Mouse (Mus musculus): ENCODE measurements around the gene Ppp6r3. TPM values are rescaled to one million over a fixed set of nuclear protein-coding genes. Genes with fewer than 3 reads are reported as not detected.

Ppp6r3 gene
- polyA plus RNA-seq, 1 experiment from 2014 or later: 65.1 TPM

- Histone ChIP-seq H3K27me3 (no peaks in the 10 kb centered on the region), H3K4me1 (no peaks in the 10 kb centered on the region), H3K9ac (no peak overlapping the region), H3K9me3 (no peaks in the 10 kb centered on the region), H3K4me2 (replicated peaks) (no peak overlapping the region), H3K4me3 (no peak overlapping the region), H3K36me3 (no peaks in the 10 kb centered on the region), H3K27ac (no peak overlapping the region)
- ATAC-seq (ENCODE audit: low FRiP score, low read depth): no peak
- 63% methylated on average over 6 of the region's 6 CpGs for WGBS
Measured at GRCm38 (mm10) chr19:3422488-3422887, 153.1 kb downstream of the Ppp6r3 start.

- Histone ChIP-seq H3K27ac (no peak overlapping the region), H3K4me3 (no peak overlapping the region), H3K4me1 (peaks cover 4% of the 10 kb centered on the region), H3K9me3 (no peaks in the 10 kb centered on the region), H3K4me2 (replicated peaks) (no peak overlapping the region), H3K36me3 (no peaks in the 10 kb centered on the region), H3K9ac (no peak overlapping the region), H3K27me3 (peaks cover 25% of the 10 kb centered on the region)
- WGBS: 57% methylated on average over 5 of the region's 5 CpGs
- no peak for ATAC-seq (ENCODE audit: low FRiP score, low read depth)
Measured at GRCm38 (mm10) chr19:3419251-3419650, 156.3 kb downstream of the Ppp6r3 start.

GRCm38 (mm10) chr19:3414268-3414733, 161.2 kb downstream of the Ppp6r3 start, which contains the start of gene Gal:
Gene Gal (minus strand): TSS chr19:3414544.
- Histone ChIP-seq H3K9ac (peak within 1 kb of the TSS; percentile 59), H3K36me3 (no peaks in the 10 kb centered on the region), H3K4me3 (peak within 1 kb of the TSS; percentile 39), H3K27me3 (peaks cover 56% of the 10 kb centered on the region), H3K27ac (no peak within 1 kb of the TSS), H3K4me2 (replicated peaks) (peak within 1 kb of the TSS; percentile 71), H3K9me3 (no peaks in the 10 kb centered on the region), H3K4me1 (peaks cover 8% of the 10 kb centered on the region)
- 1% methylated on average over 37 of the region's 37 CpGs for WGBS
- no peak; the same call in 1 of the 2 replicates for ATAC-seq (ENCODE audit: low FRiP score, low read depth)

GRCm38 (mm10) chr19:3405531-3406281, 169.8 kb downstream of the Ppp6r3 start:
- H3K27ac ChIP-seq: no peak overlapping the region
- ATAC-seq (ENCODE audit: low FRiP score, low read depth): no peak
- H3K4me3 ChIP-seq: no peak overlapping the region
- H3K4me2 ChIP-seq (replicated peaks): no peak overlapping the region
- H3K9me3 ChIP-seq: 0 out of 2 replicates have a peak, but pooled peaks cover 3% of the 10 kb centered on the region
- 0 out of 2 replicates have a peak, but pooled peaks cover 6% of the 10 kb centered on the region for H3K27me3 ChIP-seq
- no peaks in the 10 kb centered on the region for H3K4me1 ChIP-seq
- 57% methylated on average over 1 of the region's 1 CpGs for WGBS
- no peak overlapping the region for H3K9ac ChIP-seq
- no peaks in the 10 kb centered on the region for H3K36me3 ChIP-seq

Other genes with a start within 250 kb of the Ppp6r3 start
- gene Tesmin, start 186.9 kb downstream of the Ppp6r3 start, polyA plus RNA-seq (2015; fragmentation: Nextera tagmentation; extraction: Ambion mirVana): 0.24 and 0.57 TPM in 2 replicates
- gene Gal, start 161.2 kb downstream of the Ppp6r3 start, polyA plus RNA-seq (2015; fragmentation: Nextera tagmentation; extraction: Ambion mirVana): 0.57 and 0.92 TPM in 2 replicates
- gene Lrp5, start 110.8 kb upstream of the Ppp6r3 start, polyA plus RNA-seq (2015; fragmentation: Nextera tagmentation; extraction: Ambion mirVana): 7.1 and 7.7 TPM in 2 replicates
- 50.3 and 54.4 TPM in 2 replicates for gene 1810055G02Rik, start 132.5 kb upstream of the Ppp6r3 start, polyA plus RNA-seq (2015; fragmentation: Nextera tagmentation; extraction: Ambion mirVana)
- gene Kmt5b, start 191.7 kb upstream of the Ppp6r3 start, polyA plus RNA-seq (2015; fragmentation: Nextera tagmentation; extraction: Ambion mirVana): 30.4 and 31.2 TPM in 2 replicates